Comparison of ENCODE assay signal across 8 mouse cellular contexts in genomic region chr10:5806416-5806815, GRCm38 (mm10). TPM values are rescaled to one million over a fixed set of nuclear protein-coding genes. Genes with fewer than 3 reads are reported as not detected.
DNase-seq lines count a peak whose midpoint lies in the region; ATAC-seq lines count a peak whose summit lies in the region.

No protein-coding gene starts in this region.

- DNase-seq in cerebellum, adult 8-10 months = peak; percentile 25
- no peak for DNase-seq in cerebellum, postnatal 36 days
- peak; percentile 5 to 14 for DNase-seq in B cell, adult 2 months
- DNase-seq in forebrain, embryonic 11.5 days (ENCODE audit: low spot score) = no peak
- DNase-seq in midbrain, embryonic 14.5 days = no peak
- DNase-seq in yolk sac, embryonic 10.5 days (ENCODE audit: low spot score) = no peak

- H3K4me2 ChIP-seq in forebrain, embryonic 11.5 days (ENCODE audit: low read depth, low read length, severe bottlenecking) = peak overlapping the region; percentile 47
- H3K4me2 ChIP-seq in intestine, embryonic 15.5 days (replicated peaks) = peak overlapping the region; percentile 55
- peak overlapping the region; percentile 97 for H3K4me2 ChIP-seq in midbrain, embryonic 14.5 days (ENCODE audit: low read length)

- H3K9ac ChIP-seq in forebrain, embryonic 11.5 days (ENCODE audit: low read length) = peak overlapping the region; percentile 69
- peak overlapping the region; percentile 57 for H3K9ac ChIP-seq in intestine, embryonic 15.5 days
- H3K9ac ChIP-seq in midbrain, embryonic 14.5 days (replicated peaks; ENCODE audit: low read length) = peak overlapping the region; percentile 59

- H3K36me3 ChIP-seq in forebrain, embryonic 11.5 days (ENCODE audit: control insufficient read depth, insufficient read depth, low read length) = peaks cover 5% of the 10 kb centered on the region
- peaks cover 7% of the 10 kb centered on the region for H3K36me3 ChIP-seq in intestine, embryonic 15.5 days
- 0 out of 2 replicates have a peak, but pooled peaks cover 5% of the 10 kb centered on the region for H3K36me3 ChIP-seq in midbrain, embryonic 14.5 days (ENCODE audit: control insufficient read depth, insufficient read depth, low read length)

- H3K4me1 ChIP-seq in forebrain, embryonic 11.5 days (replicated peaks; ENCODE audit: control insufficient read depth, insufficient read depth, low read length) = peaks cover 3% of the 10 kb centered on the region
- H3K4me1 ChIP-seq in intestine, embryonic 15.5 days (replicated peaks) = peaks cover 10% of the 10 kb centered on the region
- peaks cover 17% of the 10 kb centered on the region for H3K4me1 ChIP-seq in midbrain, embryonic 14.5 days (ENCODE audit: control insufficient read depth, insufficient read depth, low read length)

- peak overlapping the region; percentile 58; the same call in 1 of the 2 replicates for H3K27ac ChIP-seq in forebrain, embryonic 11.5 days (ENCODE audit: low read depth, low read length)
- peak overlapping the region; percentile 79 for H3K27ac ChIP-seq in intestine, embryonic 15.5 days
- H3K27ac ChIP-seq in midbrain, embryonic 14.5 days (replicated peaks; ENCODE audit: low read depth, low read length) = peak overlapping the region; percentile 85

- H3K9me3 ChIP-seq in forebrain, embryonic 11.5 days (ENCODE audit: control insufficient read depth, low read length) = no peaks in the 10 kb centered on the region
- H3K9me3 ChIP-seq in intestine, embryonic 15.5 days = no peaks in the 10 kb centered on the region
- H3K9me3 ChIP-seq in midbrain, embryonic 14.5 days (ENCODE audit: control insufficient read depth, low read length) = no peaks in the 10 kb centered on the region

- 23% methylated on average over 8 of the region's 8 CpGs for WGBS in forebrain, embryonic 11.5 days
- 9% methylated on average over 8 of the region's 8 CpGs for WGBS in intestine, embryonic 15.5 days
- WGBS in midbrain, embryonic 14.5 days = 17% methylated on average over 8 of the region's 8 CpGs

- no peaks in the 10 kb centered on the region for H3K27me3 ChIP-seq in forebrain, embryonic 11.5 days (ENCODE audit: control insufficient read depth, insufficient read depth, low read length)
- H3K27me3 ChIP-seq in intestine, embryonic 15.5 days (replicated peaks) = no peaks in the 10 kb centered on the region
- H3K27me3 ChIP-seq in midbrain, embryonic 14.5 days (ENCODE audit: control insufficient read depth, insufficient read depth, low read length) = no peaks in the 10 kb centered on the region

- H3K4me3 ChIP-seq in forebrain, embryonic 11.5 days (ENCODE audit: low read depth, low read length) = peak overlapping the region; percentile 81
- peak overlapping the region; percentile 73 for H3K4me3 ChIP-seq in intestine, embryonic 15.5 days (replicated peaks)
- peak overlapping the region; percentile 63 for H3K4me3 ChIP-seq in midbrain, embryonic 14.5 days (replicated peaks; ENCODE audit: low read depth, low read length)

- 0 out of 2 replicates have a peak, but pooled peaks have one; percentile 2 for ATAC-seq in forebrain, embryonic 11.5 days (replicated peaks; ENCODE audit: low FRiP score)
- no peak for ATAC-seq in intestine, embryonic 15.5 days
- ATAC-seq in midbrain, embryonic 14.5 days (ENCODE audit: low FRiP score, low TSS enrichment) = no peak
- ATAC-seq in granulocyte monocyte progenitor cell, adult 5-6 weeks (replicated peaks; ENCODE audit: poor library complexity, severe bottlenecking) = no peak

RNA-seq across cellular contexts. Expression of gene Fbxo5, which starts 1.0 kb away (rescaled TPM):
- polyA plus RNA-seq in forebrain, embryonic 11.5 days (2014; fragmentation: Nextera tagmentation; extraction: Ambion mirVana) = 90.4 and 101 TPM in 2 replicates
- polyA plus RNA-seq in intestine, embryonic 15.5 days (2015; fragmentation: Nextera tagmentation; extraction: Ambion mirVana) = 53.9 and 58.7 TPM in 2 replicates
- polyA plus RNA-seq in midbrain, embryonic 14.5 days (2014; fragmentation: Nextera tagmentation; extraction: Ambion mirVana) = 10.5 and 14.7 TPM in 2 replicates
- 29.8 and 59.8 TPM in 2 replicates for total RNA-seq in granulocyte monocyte progenitor cell, adult 5-6 weeks (2014; fragmentation: Nextera tagmentation)
- 49.0 and 57.4 TPM in 2 replicates for total RNA-seq in granulocyte monocyte progenitor cell, adult 5-6 weeks (2017)

RNA-seq across cellular contexts. Expression of gene Mtrf1l, which starts 17.3 kb away (rescaled TPM):
- 12.9 and 15.3 TPM in 2 replicates for polyA plus RNA-seq in forebrain, embryonic 11.5 days (2014; fragmentation: Nextera tagmentation; extraction: Ambion mirVana)
- 14.7 and 18.1 TPM in 2 replicates for polyA plus RNA-seq in intestine, embryonic 15.5 days (2015; fragmentation: Nextera tagmentation; extraction: Ambion mirVana)
- 10.2 and 13.4 TPM in 2 replicates for polyA plus RNA-seq in midbrain, embryonic 14.5 days (2014; fragmentation: Nextera tagmentation; extraction: Ambion mirVana)
- 8.7 and 18.6 TPM in 2 replicates for total RNA-seq in granulocyte monocyte progenitor cell, adult 5-6 weeks (2014; fragmentation: Nextera tagmentation)
- 33.5 and 34.2 TPM in 2 replicates for total RNA-seq in granulocyte monocyte progenitor cell, adult 5-6 weeks (2017)

Comparison
In these comparisons a context has a peak if more than half of its experiments do, and no peak if none do; other contexts are left out.
1. DNase-seq: peak in cerebellum, adult 8-10 months (single experiment) and B cell, adult 2 months (2 of 2); none in cerebellum, postnatal 36 days (0 of 2), forebrain, embryonic 11.5 days (single experiment), midbrain, embryonic 14.5 days (single experiment) and yolk sac, embryonic 10.5 days (single experiment).
2. H3K4me2 ChIP-seq: peak in every context shown above with its lines; median percentile 97 in midbrain, embryonic 14.5 days; 55 in intestine, embryonic 15.5 days; 47 in forebrain, embryonic 11.5 days.
3. Peak in every context shown above with its lines, with median percentiles within 50 percentile points of each other: H3K27ac ChIP-seq, H3K4me3 ChIP-seq and H3K9ac ChIP-seq.